In the genomic region with DNA sequence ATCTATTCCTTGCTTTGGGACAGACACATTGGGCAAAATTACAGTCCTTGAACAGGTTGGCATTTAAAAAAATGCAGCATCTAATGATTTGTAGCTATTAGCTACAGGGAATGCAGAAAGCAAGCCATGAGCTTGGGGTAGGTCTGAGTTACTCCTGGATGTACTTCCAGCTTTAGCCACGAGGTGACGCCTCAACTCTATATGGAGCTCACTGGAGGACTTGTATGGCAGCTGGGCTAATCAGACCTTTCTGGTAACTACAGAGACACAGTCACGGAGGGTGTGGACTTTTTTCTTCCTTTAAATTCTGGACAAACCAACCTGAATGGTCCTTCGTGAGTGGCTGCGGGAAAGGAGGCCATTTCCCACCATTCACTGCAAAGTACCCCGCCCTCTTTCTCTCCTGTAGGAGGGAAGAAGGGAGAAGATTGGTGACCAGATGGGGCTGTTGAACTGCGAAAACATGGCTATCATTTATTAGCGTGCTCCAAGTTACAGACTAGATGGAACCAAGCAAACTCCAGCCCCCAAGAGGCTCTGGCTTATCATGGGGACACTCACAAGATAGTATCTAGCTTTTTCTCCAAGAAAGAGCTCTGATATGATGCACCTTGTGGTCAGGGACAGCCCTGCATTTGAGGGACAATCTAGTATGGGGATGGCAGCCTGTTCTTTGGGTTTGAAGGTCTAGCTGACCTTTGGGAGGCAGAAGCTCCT, we compare ENCODE assay signal across 8 mouse cellular contexts. TPM values are rescaled to one million over a fixed set of nuclear protein-coding genes. Genes with fewer than 3 reads are reported as not detected.
DNase-seq lines count a peak whose midpoint lies in the region; ATAC-seq and TF ChIP-seq lines count a peak whose summit lies in the region.

No protein-coding gene starts in this region.

- no peaks in the 10 kb centered on the region for H3K27me3 ChIP-seq in embryonic facial prominence, embryonic 12.5 days
- H3K27me3 ChIP-seq in heart, adult 2 months (ENCODE audit: control insufficient read depth, insufficient read depth, low read length): no peaks in the 10 kb centered on the region
- H3K27me3 ChIP-seq in midbrain, postnatal 0 days (ENCODE audit: insufficient read depth, low read length): no peaks in the 10 kb centered on the region
- no peaks in the 10 kb centered on the region for H3K27me3 ChIP-seq in splenic B cell, adult 2 months (ENCODE audit: control insufficient read depth, insufficient read depth, low read length, poor library complexity, severe bottlenecking)

- H3K27ac ChIP-seq in embryonic facial prominence, embryonic 12.5 days: no peak overlapping the region
- H3K27ac ChIP-seq in heart, adult 2 months: no peak overlapping the region
- no peak overlapping the region for H3K27ac ChIP-seq in midbrain, postnatal 0 days (ENCODE audit: low read depth, low read length)

- peak overlapping the region; percentile 32 for H3K4me2 ChIP-seq in embryonic facial prominence, embryonic 12.5 days (replicated peaks)
- H3K4me2 ChIP-seq in midbrain, postnatal 0 days (ENCODE audit: low read depth, low read length, poor library complexity, severe bottlenecking): peak overlapping the region; percentile 28

- H3K9me3 ChIP-seq in embryonic facial prominence, embryonic 12.5 days: no peaks in the 10 kb centered on the region
- H3K9me3 ChIP-seq in midbrain, postnatal 0 days (ENCODE audit: low read length): no peaks in the 10 kb centered on the region

- TF ChIP-seq POLR2A in heart, adult 2 months (IDR thresholded peaks at IDR 0.05; ENCODE audit: insufficient read depth, low read depth, low read length): no peak

- peak; percentile 86; the same call in 1 of the 2 replicates for TF ChIP-seq EP300 in heart, adult 2 months (IDR thresholded peaks at IDR 0.05; ENCODE audit: insufficient read depth, low read depth, low read length)

- H3K79me2 ChIP-seq in heart, adult 2 months (replicated peaks; ENCODE audit: control insufficient read depth, insufficient read depth, low read length): no peaks in the 10 kb centered on the region

- no peaks in the 10 kb centered on the region for H3K4me1 ChIP-seq in embryonic facial prominence, embryonic 12.5 days
- no peaks in the 10 kb centered on the region for H3K4me1 ChIP-seq in heart, adult 2 months (ENCODE audit: control insufficient read depth, insufficient read depth, low read length)
- no peaks in the 10 kb centered on the region for H3K4me1 ChIP-seq in midbrain, postnatal 0 days (ENCODE audit: insufficient read depth, low read length)

- ATAC-seq in embryonic facial prominence, embryonic 12.5 days (ENCODE audit: insufficient number of reproducible peaks, insufficient read depth, low FRiP score, low TSS enrichment): peak; percentile 60; the same call in 1 of the 2 replicates
- ATAC-seq in midbrain, postnatal 0 days (ENCODE audit: low FRiP score): peak; percentile 84

- no peak overlapping the region for H3K9ac ChIP-seq in embryonic facial prominence, embryonic 12.5 days
- H3K9ac ChIP-seq in heart, adult 2 months (ENCODE audit: low read depth, low read length): peak overlapping the region; percentile 38
- H3K9ac ChIP-seq in midbrain, postnatal 0 days (replicated peaks; ENCODE audit: low read length, poor library complexity, severe bottlenecking): no peak overlapping the region

- H3K4me3 ChIP-seq in embryonic facial prominence, embryonic 12.5 days: no peak overlapping the region
- no peak overlapping the region for H3K4me3 ChIP-seq in heart, adult 2 months
- H3K4me3 ChIP-seq in midbrain, postnatal 0 days (ENCODE audit: low read depth, low read length): no peak overlapping the region

- intact Hi-C loops in heart, adult 2 months (cut with DNase I): loop anchor here (1.0 to 10.0 kb wide), 3 partner anchors 429 to 759 kb away; a partner anchor contains a TSS
- intact Hi-C loops in left cerebral cortex, postnatal 4 days (cut with DNase I): loop anchor here (2.0 to 10.0 kb wide), 2 partner anchors 429 to 569 kb away; a partner anchor contains a TSS

- peak; percentile 22 for DNase-seq in 3134 (ENCODE audit: extremely low read depth, insufficient read length, low spot score)
- DNase-seq in adrenal gland, postnatal 25 days: peak; percentile 82
- DNase-seq in heart, adult 2 months: peak; percentile 76 to 83
- peak; percentile 78 for DNase-seq in kidney, adult 18-20 months
- peak; percentile 87 for DNase-seq in left cerebral cortex, postnatal 4 days
- peak; percentile 93 for DNase-seq in midbrain, postnatal 0 days (ENCODE audit: low spot score)
- peak; percentile 48 for DNase-seq in splenic B cell, adult 2 months (ENCODE audit: low read depth, low spot score)

- 25% methylated on average over 8 of the region's 8 CpGs for WGBS in embryonic facial prominence, embryonic 12.5 days
- 19% methylated on average over 8 of the region's 8 CpGs for WGBS in heart, adult 2 months
- 28% methylated on average over 8 of the region's 8 CpGs for WGBS in midbrain, postnatal 0 days

- no peaks in the 10 kb centered on the region for H3K36me3 ChIP-seq in embryonic facial prominence, embryonic 12.5 days
- no peaks in the 10 kb centered on the region for H3K36me3 ChIP-seq in heart, adult 2 months (ENCODE audit: control insufficient read depth, insufficient read depth, low read length)
- H3K36me3 ChIP-seq in midbrain, postnatal 0 days (ENCODE audit: insufficient read depth, low read length): no peaks in the 10 kb centered on the region
- H3K36me3 ChIP-seq in splenic B cell, adult 2 months (ENCODE audit: control insufficient read depth, insufficient read depth, low read length, poor library complexity, severe bottlenecking): no peaks in the 10 kb centered on the region

- TF ChIP-seq CTCF in heart, adult 2 months (IDR thresholded peaks at IDR 0.05): peak; percentile 93
- TF ChIP-seq CTCF in midbrain, postnatal 0 days (IDR thresholded peaks at IDR 0.05): peak; percentile 98

RNA-seq across cellular contexts. Expression of a gene that starts 6.7 kb away (rescaled TPM):
- total RNA-seq in adrenal gland, postnatal 25 days (2021): not detected in 2 replicates
- not detected in 2 replicates for polyA plus RNA-seq in embryonic facial prominence, embryonic 12.5 days (2016; fragmentation: Nextera tagmentation; extraction: Ambion mirVana)
- total RNA-seq in heart, adult 2 months (2021): not detected
- polyA plus RNA-seq in heart, adult 2 months (2012; rRNA removed): 0.43 TPM in 1 of 2 replicates, not detected in the other
- total RNA-seq in left cerebral cortex, postnatal 4 days (2021): not detected
- not detected in 2 replicates for total RNA-seq in midbrain, postnatal 0 days (2014; rRNA removed)
- not detected in 2 replicates for polyA plus RNA-seq in midbrain, postnatal 0 days (2015; fragmentation: Nextera tagmentation; extraction: Ambion mirVana)

RNA-seq across cellular contexts. Expression of a gene that starts 57.1 kb away (rescaled TPM):
- 2.7 and 3.6 TPM in 2 replicates for total RNA-seq in adrenal gland, postnatal 25 days (2021)
- 2.9 and 3.0 TPM in 2 replicates for polyA plus RNA-seq in embryonic facial prominence, embryonic 12.5 days (2016; fragmentation: Nextera tagmentation; extraction: Ambion mirVana)
- 1 to 10 TPM; 1.0 to 1.1 TPM for total RNA-seq in heart, adult 2 months (2021)
- polyA plus RNA-seq in heart, adult 2 months (2012; rRNA removed): 4.0 and 4.3 TPM in 2 replicates
- total RNA-seq in left cerebral cortex, postnatal 4 days (2021): 1 to 10 TPM in 1 of 2 experiments, under 1 TPM in 1; 0.46 to 1.0 TPM
- not detected in 2 replicates for total RNA-seq in midbrain, postnatal 0 days (2014; rRNA removed)
- polyA plus RNA-seq in midbrain, postnatal 0 days (2015; fragmentation: Nextera tagmentation; extraction: Ambion mirVana): 0.79 and 1.1 TPM in 2 replicates

Comparison
In these comparisons a context has a peak if more than half of its experiments do, and no peak if none do; other contexts are left out.
1. DNase-seq: peak in every context shown above with its lines; median percentile 93 in midbrain, postnatal 0 days; 87 in left cerebral cortex, postnatal 4 days; 82 in adrenal gland, postnatal 25 days; 80 in heart, adult 2 months; 78 in kidney, adult 18-20 months; 48 in splenic B cell, adult 2 months; 22 in 3134.